Mouse (Mus musculus) MEL (cell line): ENCODE data around the gene Zfp821. TPM values are rescaled to one million over a fixed set of nuclear protein-coding genes. Genes with fewer than 3 reads are reported as not detected.

ENCODE experiments used
- DNase-seq: peaks from one replicate; pipeline ENCODE4 v3.0.0; 2011; ENCODE audit warnings: low read depth, low spot score
- H3K27ac ChIP-seq: 2 replicates; pipeline ENCODE4 v1.5.1; 2012; ENCODE audit warnings: low read depth, mild to moderate bottlenecking, control low read depth, low read length, moderate library complexity; ENCODE audit not compliant: control insufficient read depth
- H3K27me3 ChIP-seq, 2 experiments: fragments of 150-350 bp in 1 of 2; sonication (generic) in 1 of 2; 2 replicates each; pipeline ENCODE4 v1.6.1; 2012; ENCODE audit warnings: low read length in 2 of 2, mild to moderate bottlenecking in 2 of 2, improper control_type of control experiment in 1 of 2, moderate library complexity in 1 of 2; ENCODE audit not compliant: insufficient read depth in 2 of 2, control insufficient read depth in 1 of 2
- H3K36me3 ChIP-seq, 2 experiments: 2 replicates each; pipeline ENCODE4 v1.6.1; 2012 to 2014; ENCODE audit warnings: low read length in 2 of 2, improper control_type of control experiment in 1 of 2, inconsistent platforms in 1 of 2, mild to moderate bottlenecking in 1 of 2; ENCODE audit not compliant: insufficient read depth in 2 of 2, control insufficient read depth in 1 of 2
- H3K4me1 ChIP-seq, 2 experiments: fragments of 150-350 bp in 1 of 2; sonication (generic) in 1 of 2; 2 replicates each; pipeline ENCODE4 v1.6.1; 2012; ENCODE audit warnings: low read length in 2 of 2, improper control_type of control experiment in 1 of 2, mild to moderate bottlenecking in 1 of 2; ENCODE audit not compliant: insufficient read depth in 2 of 2, control insufficient read depth in 1 of 2
- H3K4me3 ChIP-seq, 2 experiments: fragments of 150-350 bp in 1 of 2; sonication (generic) in 1 of 2; 2 replicates each; pipeline ENCODE4 v1.5.1; 2012; ENCODE audit warnings: low read depth in 2 of 2, low read length in 2 of 2, mild to moderate bottlenecking in 2 of 2, moderate library complexity in 2 of 2, control low read depth in 1 of 2, improper control_type of control experiment in 1 of 2; ENCODE audit not compliant: control insufficient read depth in 1 of 2, insufficient read depth in 1 of 2
- H3K79me2 ChIP-seq: 2 replicates; pipeline ENCODE4 v1.6.1; 2012; ENCODE audit warnings: mild to moderate bottlenecking, low read length, moderate library complexity; ENCODE audit not compliant: control insufficient read depth, poor library complexity, insufficient read depth
- H3K9ac ChIP-seq: 2 replicates; pipeline ENCODE4 v1.6.1; 2012; ENCODE audit warnings: low read depth, mild to moderate bottlenecking, control low read depth, low read length, moderate library complexity; ENCODE audit not compliant: control insufficient read depth, poor library complexity, severe bottlenecking
- H3K9me3 ChIP-seq: fragments of 150-350 bp; sonication (generic); replicated peaks from 2 replicates; pipeline ENCODE4 v1.6.1; 2012; ENCODE audit warnings: mild to moderate bottlenecking, low read length, improper control_type of control experiment, moderate library complexity; ENCODE audit not compliant: insufficient read depth
- CHD1 ChIP-seq: IDR thresholded peaks from 2 replicates; pipeline ENCODE4 v1.6.1; 2012; ENCODE audit warnings: low read depth, mild to moderate bottlenecking, inconsistent platforms, low read length, improper control_type of control experiment
- CHD2 ChIP-seq: IDR thresholded peaks from 2 replicates; pipeline ENCODE4 v1.6.1; 2011; ENCODE audit warnings: low read length, improper control_type of control experiment
- CTCF ChIP-seq, 3 experiments: IDR thresholded peaks in 2 of 3; conservative IDR thresholded peaks in 1 of 3; 2 replicates each; pipeline ENCODE4 v1.5.1; 2011 to 2012; ENCODE audit warnings: low read length in 3 of 3, low read depth in 2 of 3, mild to moderate bottlenecking in 2 of 3, improper control_type of control experiment in 1 of 3, inconsistent platforms in 1 of 3, mixed read lengths in 1 of 3, moderate library complexity in 1 of 3; ENCODE audit not compliant: control insufficient read depth in 1 of 3, insufficient read depth in 1 of 3, poor library complexity in 1 of 3, severe bottlenecking in 1 of 3
- ELF1 ChIP-seq: IDR thresholded peaks from 2 replicates; pipeline ENCODE4 v1.6.1; 2014; ENCODE audit warnings: low read depth, mild to moderate bottlenecking, inconsistent platforms, low read length, improper control_type of control experiment, moderate library complexity
- EP300 ChIP-seq, 2 experiments: IDR thresholded peaks; 2 replicates each; pipeline ENCODE4 v1.6.1; 2011; ENCODE audit warnings: improper control_type of control experiment in 2 of 2, low read length in 2 of 2, low read depth in 1 of 2, mild to moderate bottlenecking in 1 of 2
- ETS1 ChIP-seq: IDR thresholded peaks from 2 replicates; pipeline ENCODE4 v1.6.1; 2012; ENCODE audit warnings: low read depth, mild to moderate bottlenecking, inconsistent platforms, low read length, improper control_type of control experiment, moderate library complexity
- GABPA ChIP-seq: IDR thresholded peaks from 2 replicates; pipeline ENCODE4 v1.6.1; 2012; ENCODE audit warnings: low read depth, mild to moderate bottlenecking, inconsistent platforms, low read length, improper control_type of control experiment, moderate library complexity
- GATA1 ChIP-seq: IDR thresholded peaks from 2 replicates; pipeline ENCODE4 v1.6.1; 2011; ENCODE audit warnings: low read depth, low read length, improper control_type of control experiment
- KAT2A ChIP-seq: conservative IDR thresholded peaks from 2 replicates; pipeline ENCODE4 v1.6.1; 2012; ENCODE audit warnings: low read depth, low read length, improper control_type of control experiment, inconsistent platforms
- MAFK ChIP-seq: IDR thresholded peaks from 2 replicates; pipeline ENCODE4 v1.6.1; 2011; ENCODE audit warnings: low read depth, mild to moderate bottlenecking, low read length, improper control_type of control experiment, borderline replicate concordance
- MAZ ChIP-seq: IDR thresholded peaks from 2 replicates; pipeline ENCODE4 v1.6.1; 2012; ENCODE audit warnings: low read depth, mild to moderate bottlenecking, inconsistent platforms, low read length, improper control_type of control experiment
- MEF2A ChIP-seq: IDR thresholded peaks from 2 replicates; pipeline ENCODE4 v1.6.1; 2014; ENCODE audit warnings: low read depth, mild to moderate bottlenecking, inconsistent platforms, low read length, improper control_type of control experiment; ENCODE audit not compliant: poor library complexity, insufficient replicate concordance, severe bottlenecking; ENCODE audit errors: extremely low read depth
- MXI1 ChIP-seq: IDR thresholded peaks from 2 replicates; pipeline ENCODE4 v1.6.1; 2011; ENCODE audit warnings: mild to moderate bottlenecking, low read depth, low read length, improper control_type of control experiment
- MYC ChIP-seq: IDR thresholded peaks from 2 replicates; pipeline ENCODE4 v1.6.1; 2011; ENCODE audit warnings: low read depth, mild to moderate bottlenecking, low read length, improper control_type of control experiment, moderate library complexity
- NELFE ChIP-seq: IDR thresholded peaks from 2 replicates; pipeline ENCODE4 v1.6.1; 2011; ENCODE audit warnings: low read depth, low read length, improper control_type of control experiment
- NRF1 ChIP-seq: IDR thresholded peaks from 2 replicates; pipeline ENCODE4 v1.6.1; 2014; ENCODE audit warnings: low read depth, mild to moderate bottlenecking, inconsistent platforms, low read length, improper control_type of control experiment, moderate library complexity; ENCODE audit not compliant: poor library complexity, insufficient read depth, severe bottlenecking
- POLR2AphosphoS2 ChIP-seq: IDR thresholded peaks from 2 replicates; pipeline ENCODE4 v1.6.1; 2011; ENCODE audit warnings: low read length, improper control_type of control experiment
- RAD21 ChIP-seq: IDR thresholded peaks from 2 replicates; pipeline ENCODE4 v1.6.1; 2011; ENCODE audit warnings: mild to moderate bottlenecking, low read depth, low read length, improper control_type of control experiment
- SIN3A ChIP-seq: IDR thresholded peaks from 2 replicates; pipeline ENCODE4 v1.6.1; 2012; ENCODE audit warnings: low read length, improper control_type of control experiment, inconsistent platforms
- SMC3 ChIP-seq: IDR thresholded peaks from 2 replicates; pipeline ENCODE4 v1.6.1; 2011; ENCODE audit warnings: low read depth, low read length, improper control_type of control experiment
- TAL1 ChIP-seq: IDR thresholded peaks from 2 replicates; pipeline ENCODE4 v1.6.1; 2012; ENCODE audit warnings: mild to moderate bottlenecking, inconsistent platforms, low read length, moderate library complexity, mixed read lengths
- TCF12 ChIP-seq: IDR thresholded peaks from 2 replicates; pipeline ENCODE4 v1.6.1; 2014; ENCODE audit warnings: low read depth, mild to moderate bottlenecking, inconsistent platforms, low read length, improper control_type of control experiment, moderate library complexity
- ZMIZ1 ChIP-seq: IDR thresholded peaks from 2 replicates; pipeline ENCODE4 v1.6.1; 2012; ENCODE audit warnings: low read depth, mild to moderate bottlenecking, inconsistent platforms, low read length, improper control_type of control experiment, moderate library complexity
- ZNF384 ChIP-seq: IDR thresholded peaks from 2 replicates; pipeline ENCODE4 v1.6.1; 2012; ENCODE audit warnings: low read depth, mild to moderate bottlenecking, inconsistent platforms, low read length, improper control_type of control experiment
- polyA plus RNA-seq, 2 experiments: library from polyadenylated mRNA; stranded (reverse) in 1 of 2; unstranded in 1 of 2; fragments of >175 nt in 1 of 2; fragments of >200 nt in 1 of 2; gene quantifications; 2 replicates each; pipeline versions ENCODE4 v1.2.1 to v1.2.4; 2012; ENCODE audit warnings: low replicate concordance in 2 of 2, low read depth in 1 of 2; ENCODE audit not compliant: insufficient read length in 2 of 2, insufficient read depth in 1 of 2, missing spikeins in 1 of 2
- total RNA-seq: library from RNA; depleted of rRNA; stranded (reverse); fragments of 300-350 nt; gene quantifications from 2 replicates; pipeline ENCODE4 v1.2.3, GENCODE M21; 2012

Gene Zfp821
- total and polyA plus RNA-seq, 3 experiments = 5.2 to 10.1 TPM; not detected in 1

- Histone ChIP-seq H3K79me2 (peaks cover 49% of the 10 kb centered on the region), H3K27me3 (no peaks in the 10 kb centered on the region), H3K9me3 (no peaks in the 10 kb centered on the region), H3K27ac (no peak overlapping the region), H3K9ac (peak overlapping the region; percentile 73), H3K4me3 (peak overlapping the region; percentile 50 to 81), H3K4me1 (peaks cover 5 to 14% of the 10 kb centered on the region in 2 experiments), H3K36me3 (peaks cover 0 to 15% of the 10 kb centered on the region in 2 experiments; a peak in 2 of 4 replicates)
- TF ChIP-seq ELF1 (no peak), NELFE (no peak), TCF12 (0 out of 2 replicates have a peak, but pooled peaks have one; percentile 23), SIN3A (no peak), ZNF384 (peak; percentile 89), GABPA (no peak), MEF2A (no peak), CHD1 (no peak), KAT2A (no peak), CHD2 (no peak), NRF1 (no peak), TAL1 (peak; percentile 59), MXI1 (peak; percentile 58; the same call in 1 of the 2 replicates), CTCF (IDR thresholded peaks at IDR 0.05 in 2 of 3, conservative IDR thresholded peaks at IDR 0.05 in 1 of 3; ENCODE audit: control insufficient read depth in 1 of 3, insufficient read depth in 1 of 3, low read depth in 2 of 3, low read length in 3 of 3, poor library complexity in 1 of 3, severe bottlenecking in 1 of 3) (peak in 2 of 3 experiments; percentile 14 to 25; a peak in 2 of 6 replicates), RAD21 (no peak), EP300 (IDR thresholded peaks at IDR 0.05; ENCODE audit: low read depth in 1 of 2, low read length in 2 of 2) (0 out of 4 replicates have a peak, but pooled peaks of 1 of the 2 experiments have one; percentile 32), ZMIZ1 (no peak), SMC3 (no peak), MYC (peak; percentile 45; the same call in 1 of the 2 replicates), POLR2AphosphoS2 (no peak), MAZ (no peak), GATA1 (peak; percentile 61), ETS1 (0 out of 2 replicates have a peak, but pooled peaks have one; percentile 22), MAFK (no peak)
- peak; percentile 75 for DNase-seq
Measured at GRCm38 (mm10) chr8:109691769-109692168, 13.6 kb upstream of the Zfp821 start.
